Mouse (Mus musculus) embryonic facial prominence, embryonic 15.5 days (tissue): ENCODE results near the gene Clec16a. TPM values are rescaled to one million over a fixed set of nuclear protein-coding genes. Genes with fewer than 3 reads are reported as not detected.
A peak's percentile ranks its signal among the peaks of the same experiment; 100 is the strongest.

Experiments
- ATAC-seq: fragments of 200-750 bp; cut with Nextera tagmentation; 2 replicates; pipeline ENCODE4 v1.8.0; 2017; ENCODE audit warnings: low read depth, moderate TSS enrichment; ENCODE audit not compliant: insufficient number of reproducible peaks, low FRiP score, low TSS enrichment
- H3K27ac ChIP-seq: fragments of 300-500 bp; sonication (generic); replicated peaks from 2 replicates; pipeline ENCODE4 v1.5.1; 2015; ENCODE audit warnings: mild to moderate bottlenecking, inconsistent platforms
- H3K27me3 ChIP-seq: fragments of 300-500 bp; sonication (generic); 2 replicates; pipeline ENCODE4 v1.6.1; 2015; ENCODE audit warnings: inconsistent platforms
- H3K36me3 ChIP-seq: fragments of 300-500 bp; sonication (generic); 2 replicates; pipeline ENCODE4 v1.6.1; 2015; ENCODE audit warnings: mild to moderate bottlenecking, inconsistent platforms
- H3K4me1 ChIP-seq: fragments of 300-500 bp; sonication (generic); 2 replicates; pipeline ENCODE4 v1.6.1; 2015; ENCODE audit warnings: inconsistent platforms
- H3K4me2 ChIP-seq: fragments of 300-500 bp; sonication (generic); replicated peaks from 2 replicates; pipeline ENCODE4 v1.6.1; 2015; ENCODE audit warnings: mild to moderate bottlenecking, inconsistent platforms
- H3K4me3 ChIP-seq: fragments of 300-500 bp; sonication (generic); replicated peaks from 2 replicates; pipeline ENCODE4 v1.5.1; 2015; ENCODE audit warnings: mild to moderate bottlenecking, inconsistent platforms
- H3K9ac ChIP-seq: fragments of 300-500 bp; sonication (generic); 2 replicates; pipeline ENCODE4 v1.6.1; 2015; ENCODE audit warnings: inconsistent platforms
- H3K9me3 ChIP-seq: fragments of 300-500 bp; sonication (generic); replicated peaks from 2 replicates; pipeline ENCODE4 v1.6.1; 2016; ENCODE audit warnings: inconsistent platforms
- WGBS: fragments of 180-500 bp; shearing (Covaris S2); methylation state at CpG from one replicate; pipeline ENCODE4 v1.1.7; 2015; 5-methylcytosine and 5-hydroxymethylcytosine counted together
- polyA plus RNA-seq: library from polyadenylated mRNA; unstranded; fragments of >200 nt; fragmentation: Nextera tagmentation; extraction: Ambion mirVana; gene quantifications from 2 replicates; pipeline ENCODE4 v1.2.1, GENCODE M21; 2015

Gene Clec16a
- polyA plus RNA-seq, 1 experiment from 2014 or later: 39.6 TPM

DNA sequence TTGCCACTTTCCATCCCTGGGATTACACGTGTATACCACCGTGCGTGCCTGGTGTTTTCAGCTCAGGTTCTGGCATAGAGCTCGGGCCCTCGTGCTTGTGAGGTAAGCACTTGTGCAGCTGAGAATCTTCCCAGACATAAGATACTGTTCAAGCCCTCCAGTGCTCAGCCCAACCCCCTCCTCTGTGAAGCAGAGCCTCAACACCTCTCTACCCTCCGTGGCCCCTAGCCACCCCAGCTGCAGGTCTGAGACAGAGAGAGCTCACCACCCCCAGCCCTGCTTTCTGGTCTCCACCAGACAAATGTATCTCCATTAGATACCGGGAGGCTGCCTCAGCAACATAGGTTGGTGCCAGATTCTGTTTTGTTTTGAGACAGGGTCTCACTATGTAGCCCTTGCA is 204.1 kb downstream of the Clec16a start:
- no peak for ATAC-seq
- Histone ChIP-seq H3K36me3 (no peaks in the 10 kb centered on the region), H3K4me2 (no peak overlapping the region), H3K9me3 (no peaks in the 10 kb centered on the region), H3K4me3 (no peak overlapping the region), H3K9ac (no peak overlapping the region), H3K27me3 (no peaks in the 10 kb centered on the region), H3K27ac (no peak overlapping the region), H3K4me1 (0 out of 2 replicates have a peak, but pooled peaks cover 19% of the 10 kb centered on the region)
- WGBS: 55% methylated on average over 7 of the region's 7 CpGs

DNA sequence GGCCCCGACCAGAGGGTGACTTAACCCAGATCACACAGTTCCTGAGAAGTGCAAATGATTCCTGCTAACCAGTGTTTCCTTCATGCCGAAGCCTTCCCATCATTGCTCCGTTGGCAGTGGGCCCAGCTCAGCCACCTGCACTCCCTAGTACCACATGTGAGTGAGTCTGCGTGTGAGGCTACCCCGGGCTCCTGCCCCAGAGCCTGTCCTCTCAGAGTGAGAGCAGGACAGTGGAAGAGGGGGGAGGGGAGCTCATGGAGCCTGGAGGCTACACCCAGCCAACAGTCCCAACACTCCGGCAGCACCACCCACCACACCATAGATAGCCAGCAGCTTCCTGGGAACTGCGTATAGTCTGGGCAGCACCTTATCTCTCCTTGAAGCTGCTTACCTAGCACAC is 204.7 kb downstream of the Clec16a start:
- Histone ChIP-seq H3K9me3 (no peaks in the 10 kb centered on the region), H3K36me3 (no peaks in the 10 kb centered on the region), H3K4me2 (no peak overlapping the region), H3K27me3 (no peaks in the 10 kb centered on the region), H3K4me3 (no peak overlapping the region), H3K4me1 (0 out of 2 replicates have a peak, but pooled peaks cover 15% of the 10 kb centered on the region), H3K27ac (no peak overlapping the region), H3K9ac (no peak overlapping the region)
- peak; percentile 49; the same call in 1 of the 2 replicates for ATAC-seq
- WGBS: 34% methylated on average over 7 of the region's 7 CpGs

DNA sequence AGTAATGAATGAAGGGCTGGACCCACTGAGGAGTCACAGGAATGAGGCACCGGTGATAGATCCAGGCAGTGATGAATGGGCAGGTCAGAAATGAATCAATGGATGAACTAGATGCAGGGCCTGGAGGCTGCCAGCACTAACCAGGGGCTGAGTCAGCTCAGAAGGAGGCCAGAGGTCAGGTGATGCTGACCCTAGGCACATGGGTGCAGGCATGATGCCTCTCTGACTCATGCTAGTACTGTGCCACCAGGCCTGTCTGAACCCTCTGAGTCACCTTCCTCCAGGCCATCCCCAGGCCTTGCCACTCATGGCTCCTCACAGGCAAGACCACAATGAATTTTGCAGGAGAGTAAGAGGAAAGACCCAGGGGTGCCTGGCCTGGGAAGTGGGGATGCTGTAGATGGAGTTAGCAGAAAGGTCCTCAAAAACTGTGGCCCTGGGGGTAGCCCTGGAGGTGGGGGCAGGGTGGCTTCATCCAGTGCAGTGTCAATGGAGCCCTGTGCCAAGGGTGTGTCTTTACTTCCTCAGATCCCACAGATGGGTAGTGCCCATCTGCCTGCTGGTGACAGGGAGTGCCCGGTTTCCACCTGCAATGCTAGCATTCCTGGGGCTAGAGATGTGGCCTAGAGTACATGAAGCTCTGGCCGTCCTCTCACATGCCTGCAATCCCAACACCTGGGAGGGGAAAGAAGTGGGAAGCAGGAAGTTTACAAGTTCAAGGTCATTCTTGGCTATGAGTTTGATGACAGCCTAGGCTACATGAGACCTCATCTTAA is 209.6 kb downstream of the Clec16a start:
- Histone ChIP-seq H3K4me3 (no peak overlapping the region), H3K27me3 (no peaks in the 10 kb centered on the region), H3K36me3 (no peaks in the 10 kb centered on the region), H3K9ac (no peak overlapping the region), H3K4me2 (no peak overlapping the region), H3K9me3 (no peaks in the 10 kb centered on the region), H3K27ac (no peak overlapping the region), H3K4me1 (no peaks in the 10 kb centered on the region)
- 76% methylated on average over 3 of the region's 3 CpGs for WGBS
- ATAC-seq: 0 out of 2 replicates have a peak, but pooled peaks have one; percentile 31

DNA sequence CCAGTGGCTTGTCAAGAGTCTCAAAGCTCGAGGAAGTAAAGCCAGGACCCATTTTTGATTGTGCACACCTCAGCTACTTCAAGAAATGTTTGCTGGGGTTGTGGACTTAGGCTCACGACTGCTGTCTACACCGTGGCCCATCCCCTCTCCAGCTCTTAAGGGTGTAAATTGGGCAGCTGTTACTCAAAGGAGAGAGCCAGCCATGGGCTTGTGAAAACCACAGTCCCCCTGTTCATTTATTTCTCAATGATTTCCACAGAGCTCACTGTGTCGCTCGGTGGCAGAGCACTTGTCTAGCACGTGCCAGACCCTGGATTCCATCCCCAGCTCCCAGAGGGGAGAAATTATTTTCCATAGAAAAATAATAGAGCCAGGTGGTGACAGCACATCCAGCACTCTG is 211.0 kb downstream of the Clec16a start:
- Histone ChIP-seq H3K9me3 (no peaks in the 10 kb centered on the region), H3K27ac (no peak overlapping the region), H3K4me3 (no peak overlapping the region), H3K4me2 (no peak overlapping the region), H3K9ac (no peak overlapping the region), H3K36me3 (no peaks in the 10 kb centered on the region), H3K4me1 (no peaks in the 10 kb centered on the region), H3K27me3 (no peaks in the 10 kb centered on the region)
- WGBS: 62% methylated on average over 6 of the region's 6 CpGs
- no peak for ATAC-seq

DNA sequence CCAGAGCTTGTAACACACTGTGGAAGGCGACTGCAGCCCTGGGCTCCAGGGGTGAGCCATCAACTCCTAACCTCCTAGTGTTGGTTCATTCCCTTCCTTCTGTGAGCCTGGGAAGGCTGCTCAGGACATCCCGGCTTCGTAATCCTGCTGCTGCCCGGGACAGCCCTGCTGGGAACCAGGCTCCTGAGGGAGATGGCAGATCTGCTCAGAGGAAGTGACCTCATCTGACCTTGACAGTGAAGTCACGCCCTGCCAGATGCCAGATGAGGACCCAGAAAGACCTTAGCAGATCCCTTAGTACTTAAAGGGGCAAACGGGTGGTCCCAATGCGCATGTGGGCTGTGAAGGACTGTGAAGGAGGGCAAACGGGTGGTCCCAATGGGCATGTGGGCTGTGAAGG is 216.0 kb downstream of the Clec16a start:
- no peaks in the 10 kb centered on the region for H3K36me3 ChIP-seq
- H3K27ac ChIP-seq: no peak overlapping the region
- H3K27me3 ChIP-seq: no peaks in the 10 kb centered on the region
- whole genome bisulfite sequencing: 57% methylated on average over 8 of the region's 8 CpGs
- no peak overlapping the region for H3K9ac ChIP-seq
- H3K4me3 ChIP-seq: no peak overlapping the region
- H3K9me3 ChIP-seq: no peaks in the 10 kb centered on the region
- no peak overlapping the region for H3K4me2 ChIP-seq
- 0 out of 2 replicates have a peak, but pooled peaks cover 2% of the 10 kb centered on the region for H3K4me1 ChIP-seq
- no peak for ATAC-seq

DNA sequence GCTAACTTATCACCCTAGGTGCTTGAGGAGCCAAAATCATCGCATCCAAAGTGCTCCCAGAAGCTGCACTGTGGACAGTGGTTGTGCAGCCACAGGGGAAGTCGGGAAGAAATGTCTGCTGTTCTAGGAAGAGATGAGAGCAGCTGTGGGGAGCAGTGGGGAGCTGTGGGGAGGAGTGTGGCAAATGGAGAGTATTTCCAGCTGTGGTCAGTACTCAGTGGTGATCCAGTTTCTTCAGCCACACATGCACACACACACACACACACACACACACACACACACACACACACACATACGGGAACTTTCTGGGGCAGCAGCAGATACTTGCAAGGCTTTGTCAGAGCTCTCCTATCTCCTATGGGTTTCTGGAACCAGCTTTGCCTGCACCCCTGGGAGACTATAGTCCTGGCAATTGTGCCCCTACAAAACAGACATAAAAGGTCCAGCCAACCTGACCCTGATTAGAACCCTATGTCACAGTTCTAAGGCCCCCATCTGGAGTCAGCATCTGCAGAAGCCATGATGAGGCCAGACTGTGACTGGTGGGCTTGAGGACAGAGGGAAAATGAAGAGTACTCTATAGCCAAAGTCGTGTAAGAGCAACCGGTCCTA is 217.5 kb downstream of the Clec16a start:
- WGBS: 66% methylated on average over 5 of the region's 5 CpGs
- ATAC-seq: no peak
- no peak overlapping the region for H3K27ac ChIP-seq
- H3K36me3 ChIP-seq: no peaks in the 10 kb centered on the region
- H3K27me3 ChIP-seq: no peaks in the 10 kb centered on the region
- no peak overlapping the region for H3K9ac ChIP-seq
- H3K4me2 ChIP-seq: no peak overlapping the region
- H3K4me3 ChIP-seq: no peak overlapping the region
- no peaks in the 10 kb centered on the region for H3K9me3 ChIP-seq
- 0 out of 2 replicates have a peak, but pooled peaks cover 2% of the 10 kb centered on the region for H3K4me1 ChIP-seq

DNA sequence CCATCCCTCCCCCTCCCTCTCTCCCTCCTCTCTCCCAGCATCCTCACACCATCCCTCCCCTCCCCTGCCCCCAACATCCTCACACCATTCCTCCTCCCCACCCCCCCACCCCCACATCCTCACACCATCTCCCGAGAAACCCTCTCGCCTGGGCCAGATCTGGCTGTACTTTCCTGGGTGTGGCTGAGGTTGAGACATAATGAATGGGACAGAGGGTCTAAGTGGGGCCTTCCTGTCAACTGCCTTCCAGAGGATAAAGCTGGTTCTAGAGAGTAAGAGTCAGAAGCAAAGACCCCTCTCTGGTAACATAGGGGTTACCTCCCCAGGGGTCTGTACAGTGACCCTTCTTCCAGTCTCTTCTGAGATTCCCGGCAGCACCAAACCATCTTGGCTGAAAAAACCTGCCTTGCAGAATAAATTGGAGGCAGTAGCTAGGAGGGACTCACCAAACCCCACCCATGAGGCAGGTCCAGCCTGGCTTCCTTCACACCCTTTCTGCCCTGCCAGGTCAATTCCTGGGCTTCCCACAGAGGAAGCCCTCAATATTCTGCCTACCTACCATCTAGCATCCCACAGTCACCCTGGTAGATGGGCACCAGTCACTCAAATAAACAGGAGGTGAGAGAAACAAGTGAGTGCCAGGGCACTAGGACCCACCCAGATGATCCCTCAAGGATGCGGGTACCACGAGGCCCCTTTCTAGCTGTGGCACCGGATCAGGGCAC is 218.6 kb downstream of the Clec16a start:
- Histone ChIP-seq H3K9me3 (no peaks in the 10 kb centered on the region), H3K27ac (no peak overlapping the region), H3K4me3 (no peak overlapping the region), H3K4me2 (no peak overlapping the region), H3K9ac (no peak overlapping the region), H3K27me3 (no peaks in the 10 kb centered on the region), H3K36me3 (no peaks in the 10 kb centered on the region), H3K4me1 (0 out of 2 replicates have a peak, but pooled peaks cover 4% of the 10 kb centered on the region)
- ATAC-seq: no peak
- 57% methylated on average over 6 of the region's 6 CpGs for WGBS

DNA sequence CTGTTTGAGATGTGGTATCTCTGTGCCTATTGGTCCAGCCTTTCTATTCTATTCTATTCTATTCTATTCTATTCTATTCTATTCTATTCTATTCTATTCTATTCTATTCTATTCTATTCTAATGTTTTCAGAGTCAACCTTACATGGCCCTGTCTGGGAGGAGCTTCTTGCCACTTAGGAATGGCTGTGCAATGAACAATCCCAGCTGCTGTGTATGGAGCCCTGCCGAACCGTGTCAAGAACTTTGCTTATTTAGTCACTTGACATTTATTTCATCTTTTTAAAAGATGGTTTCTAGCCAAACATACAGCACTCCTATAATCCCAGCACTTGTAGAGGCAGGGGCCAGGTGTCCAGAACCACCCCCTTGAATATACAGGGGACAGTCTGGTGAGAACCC is 219.2 kb downstream of the Clec16a start:
- Histone ChIP-seq H3K4me2 (no peak overlapping the region), H3K27ac (no peak overlapping the region), H3K27me3 (no peaks in the 10 kb centered on the region), H3K9me3 (no peaks in the 10 kb centered on the region), H3K4me3 (no peak overlapping the region), H3K36me3 (no peaks in the 10 kb centered on the region), H3K9ac (no peak overlapping the region), H3K4me1 (peaks cover 9% of the 10 kb centered on the region; the same call in 1 of the 2 replicates)
- no peak for ATAC-seq
- WGBS: 57% methylated on average over 2 of the region's 2 CpGs

DNA sequence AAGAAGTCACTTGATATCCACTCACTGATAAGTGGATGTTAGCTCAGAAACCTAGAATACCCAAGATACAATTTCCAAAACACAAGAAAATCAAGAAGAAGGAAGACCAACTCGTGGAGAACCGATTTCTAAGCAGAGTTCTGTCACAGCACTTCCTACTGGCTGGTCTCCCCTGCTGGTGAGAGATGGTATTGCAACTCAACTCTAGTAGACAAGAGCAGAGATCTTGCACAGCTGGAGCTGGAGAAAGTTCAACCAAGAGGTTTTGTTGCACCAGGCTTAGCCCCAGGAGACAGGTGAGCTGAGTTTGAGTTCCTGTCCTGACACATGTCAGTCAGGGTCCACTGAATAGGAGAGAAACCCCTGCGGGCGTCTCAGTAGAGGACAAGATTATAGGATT is 222.0 kb downstream of the Clec16a start:
- H3K27ac ChIP-seq: no peak overlapping the region
- H3K4me2 ChIP-seq: no peak overlapping the region
- no peak for ATAC-seq
- no peaks in the 10 kb centered on the region for H3K9me3 ChIP-seq
- 35% methylated on average over 4 of the region's 4 CpGs for WGBS
- no peaks in the 10 kb centered on the region for H3K36me3 ChIP-seq
- H3K4me3 ChIP-seq: no peak overlapping the region
- no peak overlapping the region for H3K9ac ChIP-seq
- H3K27me3 ChIP-seq: no peaks in the 10 kb centered on the region
- peaks cover 15% of the 10 kb centered on the region; the same call in 1 of the 2 replicates for H3K4me1 ChIP-seq

DNA sequence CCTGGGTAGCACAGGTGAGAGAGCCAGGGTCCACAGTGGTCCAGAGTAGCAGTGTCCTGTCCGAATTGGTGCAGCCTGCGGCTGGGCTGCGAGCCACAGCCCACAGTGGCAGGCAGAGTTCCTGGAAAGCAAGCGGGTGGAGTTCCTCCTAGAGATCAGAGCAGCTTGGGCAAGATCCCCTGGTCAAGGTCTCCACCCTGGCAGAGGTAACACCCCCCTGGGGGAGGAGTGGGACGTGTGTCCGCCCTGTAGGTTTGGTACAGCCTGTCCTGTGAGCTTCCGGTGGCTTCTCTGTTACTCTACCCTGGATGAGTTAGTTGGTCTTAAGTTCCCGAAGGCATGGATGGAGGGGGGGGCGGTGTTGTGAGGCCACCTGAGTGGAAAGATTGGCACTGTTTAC is 223.7 kb downstream of the Clec16a start:
- H3K4me2 ChIP-seq: no peak overlapping the region
- H3K4me1 ChIP-seq: peaks cover 14% of the 10 kb centered on the region; the same call in 1 of the 2 replicates
- no peaks in the 10 kb centered on the region for H3K36me3 ChIP-seq
- H3K9ac ChIP-seq: no peak overlapping the region
- ATAC-seq: 0 out of 2 replicates have a peak, but pooled peaks have one; percentile 23
- no peak overlapping the region for H3K4me3 ChIP-seq
- H3K9me3 ChIP-seq: no peaks in the 10 kb centered on the region
- no peaks in the 10 kb centered on the region for H3K27me3 ChIP-seq
- H3K27ac ChIP-seq: no peak overlapping the region
- 46% methylated on average over 9 of the region's 9 CpGs for WGBS

DNA sequence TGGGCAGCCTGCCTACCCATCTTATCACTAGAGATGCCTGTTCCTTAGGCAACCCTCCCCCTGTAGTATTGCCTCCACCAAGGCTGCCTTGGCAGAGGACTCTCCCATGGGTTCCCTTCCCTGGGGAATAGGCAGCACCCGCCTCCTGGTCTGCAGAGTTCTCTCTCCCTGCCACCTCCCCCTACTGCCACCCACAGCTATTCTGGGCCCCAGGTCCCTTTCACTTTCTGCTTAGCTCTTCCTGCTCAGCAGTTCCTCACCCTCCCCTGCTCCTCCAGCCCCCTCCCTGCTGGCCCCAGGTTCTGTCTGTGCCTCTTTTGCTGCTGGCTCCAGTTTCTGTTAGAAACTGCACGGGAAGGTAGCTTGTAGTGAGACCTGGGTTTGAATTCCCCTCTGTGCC is 224.5 kb downstream of the Clec16a start:
- H3K9me3 ChIP-seq: no peaks in the 10 kb centered on the region
- WGBS: 37% methylated on average over 2 of the region's 2 CpGs
- no peak overlapping the region for H3K27ac ChIP-seq
- H3K4me1 ChIP-seq: peaks cover 13% of the 10 kb centered on the region; the same call in 1 of the 2 replicates
- no peak overlapping the region for H3K4me3 ChIP-seq
- H3K36me3 ChIP-seq: no peaks in the 10 kb centered on the region
- no peak for ATAC-seq
- no peaks in the 10 kb centered on the region for H3K27me3 ChIP-seq
- no peak overlapping the region for H3K4me2 ChIP-seq
- no peak overlapping the region for H3K9ac ChIP-seq
